Mouse (Mus musculus) Muller cell, postnatal 12 days (primary cell): Measurements from ENCODE around the gene Gatb.

Experiments used
- DNase-seq: peaks from one replicate; pipeline ENCODE4 v3.0.0-alpha.2; 2015; ENCODE audit errors: inconsistent ontology term

The Gatb gene

GRCm38 (mm10) chr3:85652727-85653665 lies 79.1 kb downstream of the Gatb start:
- DNase-seq = no peak

GRCm38 (mm10) chr3:85655538-85655937 lies 81.6 kb downstream of the Gatb start:
- DNase-seq = no peak

GRCm38 (mm10) chr3:85659681-85660080 lies 85.8 kb downstream of the Gatb start:
- DNase-seq = no peak

GRCm38 (mm10) chr3:85661926-85662813 lies 88.3 kb downstream of the Gatb start:
- no peak for DNase-seq

GRCm38 (mm10) chr3:85663826-85664225 lies 89.9 kb downstream of the Gatb start:
- no peak for DNase-seq

GRCm38 (mm10) chr3:85664591-85665171 lies 90.8 kb downstream of the Gatb start:
- no peak for DNase-seq

- no peak for DNase-seq
Observed at GRCm38 (mm10) chr3:85666166-85666565, 92.2 kb downstream of the Gatb start.

GRCm38 (mm10) chr3:85666736-85667135 lies 92.8 kb downstream of the Gatb start:
- no peak for DNase-seq

- DNase-seq = no peak
Observed at GRCm38 (mm10) chr3:85667683-85668082, 93.8 kb downstream of the Gatb start.

- no peak for DNase-seq
Observed at GRCm38 (mm10) chr3:85669844-85670243, 95.9 kb downstream of the Gatb start.

- DNase-seq = no peak
Observed at GRCm38 (mm10) chr3:85677133-85677532, 103.2 kb downstream of the Gatb start.

- no peak for DNase-seq
Observed at GRCm38 (mm10) chr3:85677952-85678351, 104.0 kb downstream of the Gatb start.

- DNase-seq = no peak
Observed at GRCm38 (mm10) chr3:85679312-85679933, 105.5 kb downstream of the Gatb start.

GRCm38 (mm10) chr3:85679960-85680359 lies 106.0 kb downstream of the Gatb start:
- no peak for DNase-seq

GRCm38 (mm10) chr3:85681136-85681535 lies 107.2 kb downstream of the Gatb start:
- DNase-seq = no peak

- DNase-seq = no peak
Observed at GRCm38 (mm10) chr3:85683618-85684017, 109.7 kb downstream of the Gatb start.

- no peak for DNase-seq
Observed at GRCm38 (mm10) chr3:85685271-85685670, 111.4 kb downstream of the Gatb start.

- DNase-seq = no peak
Observed at GRCm38 (mm10) chr3:85688341-85688740, 114.4 kb downstream of the Gatb start.

GRCm38 (mm10) chr3:85691134-85691533 lies 117.2 kb downstream of the Gatb start:
- DNase-seq = no peak

GRCm38 (mm10) chr3:85693013-85693412 lies 119.1 kb downstream of the Gatb start:
- no peak for DNase-seq

GRCm38 (mm10) chr3:85695056-85695455 lies 121.1 kb downstream of the Gatb start:
- no peak for DNase-seq

GRCm38 (mm10) chr3:85698496-85698895 lies 124.6 kb downstream of the Gatb start:
- no peak for DNase-seq
